Comparison of ENCODE assay signal across 17 mouse cellular contexts in genomic region chr3:127034983-127035382, GRCm38 (mm10).
A peak's percentile ranks its signal among the peaks of the same experiment; 100 is the strongest.
DNase-seq lines count a peak whose midpoint lies in the region; ATAC-seq and TF ChIP-seq lines count a peak whose summit lies in the region.
"Had no signal": no experiment of that assay in that cellular context is flagged by ENCODE, and none has a peak within 500 bp of the region (broad histone marks: within the 10 kb centered on the region; RNA-seq: fewer than 3 reads in every experiment).

No protein-coding gene starts in this region.

- ATAC-seq in common myeloid progenitor, adult 5-6 weeks (replicated peaks; ENCODE audit: low read depth, poor library complexity, severe bottlenecking), result peak; percentile 34; the same call in 1 of the 2 replicates
- ATAC-seq in megakaryocyte, adult 5-6 weeks (ENCODE audit: poor library complexity, severe bottlenecking), result peak; percentile 34
- ATAC-seq: intestine, embryonic 16.5 days had no signal

- no peak for TF ChIP-seq CTCF in layer of hippocampus, adult 2 months (conservative IDR thresholded peaks at IDR 0.05)

- peak in 1 of 2 experiments; percentile 38 for DNase-seq in layer of hippocampus, adult 2 months (ENCODE audit: low spot score in 2 of 2)
- no peak for DNase-seq in layer of hippocampus, postnatal 10 days (ENCODE audit: low spot score in 2 of 2)
- DNase-seq in brain, adult 2 months (ENCODE audit: low read depth, low spot score), result peak; percentile 72
- no peak for DNase-seq in adrenal gland, adult 2 months
- no peak for DNase-seq in retina, embryonic 14.5 days (ENCODE audit: low spot score)
- DNase-seq: adrenal gland, postnatal 10 days; cerebellum, adult 11-12 months; cerebellum, adult 9-10 months; cerebellum, postnatal 25 days; gastrocnemius, postnatal 14 days; heart, postnatal 36 days had no signal

- no peak overlapping the region for H3K4me3 ChIP-seq in layer of hippocampus, adult 2 months
- H3K4me3 ChIP-seq: embryonic facial prominence, embryonic 15.5 days; heart, embryonic 13.5 days; hindbrain, embryonic 15.5 days had no signal

- H3K27ac ChIP-seq in layer of hippocampus, adult 2 months, result peak overlapping the region; percentile 77
- H3K27ac ChIP-seq: embryonic facial prominence, embryonic 15.5 days; heart, embryonic 13.5 days; hindbrain, embryonic 15.5 days had no signal
